Mouse (Mus musculus): ENCODE measurements around the gene Ccdc69. TPM values are rescaled to one million over a fixed set of nuclear protein-coding genes. Genes with fewer than 3 reads are reported as not detected.
A peak's percentile ranks its signal among the peaks of the same experiment; 100 is the strongest.

Gene Ccdc69
- polyA plus RNA-seq, 1 experiment from 2014 or later, result 5.1 TPM

DNA sequence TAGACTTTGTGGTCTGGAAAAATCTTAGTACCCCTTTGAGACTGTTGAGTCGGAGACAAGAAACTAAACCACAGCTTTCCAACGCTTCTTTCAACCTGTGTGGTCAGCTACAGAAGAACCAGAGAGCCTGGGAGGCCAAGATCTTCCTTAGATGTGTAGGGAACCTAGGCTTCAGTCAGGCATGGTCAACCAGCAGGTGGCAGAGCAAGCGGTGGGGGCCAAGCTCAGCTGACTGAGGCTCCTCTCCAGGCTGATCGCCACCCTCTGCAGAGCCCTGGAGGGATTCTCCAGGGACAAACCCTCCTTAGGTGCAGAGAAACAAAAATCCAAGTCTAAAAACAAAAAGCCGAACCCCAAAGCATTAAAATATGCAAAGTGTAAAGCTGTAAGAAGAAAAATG lies 31.3 kb downstream of the Ccdc69 start:
- TF ChIP-seq EP300 (optimal IDR thresholded peaks at IDR 0.05) (no peak), CTCF (IDR thresholded peaks at IDR 0.05; ENCODE audit: low read depth) (peak; percentile 79)
- Histone ChIP-seq H3K4me3 (ENCODE audit: low read depth, low read length) (no peak overlapping the region), H3K4me2 (replicated peaks; ENCODE audit: low read depth) (no peak overlapping the region), H3K4me1 (replicated peaks; ENCODE audit: control insufficient read depth, insufficient read depth) (no peaks in the 10 kb centered on the region), H3K9me3 (ENCODE audit: control insufficient read depth, low read length) (no peaks in the 10 kb centered on the region), H3K9ac (ENCODE audit: low read length) (no peak overlapping the region), H3K36me3 (ENCODE audit: control insufficient read depth, insufficient read depth, low read length) (no peaks in the 10 kb centered on the region), H3K27me3 (ENCODE audit: control insufficient read depth, insufficient read depth, low read length) (no peaks in the 10 kb centered on the region), H3K27ac (replicated peaks) (no peak overlapping the region)
- DNase-seq (ENCODE audit: low spot score) (peak; percentile 55), ATAC-seq (ENCODE audit: low FRiP score, low TSS enrichment) (no peak)
- WGBS, result 48% methylated on average over 5 of the region's 5 CpGs

DNA sequence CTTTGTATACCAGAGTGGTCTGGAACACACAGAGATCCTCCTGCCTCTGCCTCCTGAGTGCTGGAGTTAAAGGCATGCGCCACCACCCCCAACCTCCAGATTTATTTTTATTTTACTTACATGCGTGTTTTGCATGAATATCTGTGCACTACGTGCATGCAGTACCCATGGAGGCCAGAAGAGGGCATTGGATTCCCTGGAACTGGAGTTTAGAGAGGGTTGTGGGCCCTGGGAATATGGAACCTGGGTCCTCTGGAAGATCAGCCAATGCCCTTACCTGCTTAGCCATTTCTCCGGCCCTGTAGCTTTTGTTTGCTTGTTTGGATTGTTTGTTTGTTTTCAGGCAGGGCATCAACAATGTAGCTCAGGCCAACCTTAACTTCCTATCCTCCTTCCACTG lies 36.6 kb downstream of the Ccdc69 start:
- H3K36me3 ChIP-seq (ENCODE audit: control insufficient read depth, insufficient read depth, low read length), result no peaks in the 10 kb centered on the region

DNA sequence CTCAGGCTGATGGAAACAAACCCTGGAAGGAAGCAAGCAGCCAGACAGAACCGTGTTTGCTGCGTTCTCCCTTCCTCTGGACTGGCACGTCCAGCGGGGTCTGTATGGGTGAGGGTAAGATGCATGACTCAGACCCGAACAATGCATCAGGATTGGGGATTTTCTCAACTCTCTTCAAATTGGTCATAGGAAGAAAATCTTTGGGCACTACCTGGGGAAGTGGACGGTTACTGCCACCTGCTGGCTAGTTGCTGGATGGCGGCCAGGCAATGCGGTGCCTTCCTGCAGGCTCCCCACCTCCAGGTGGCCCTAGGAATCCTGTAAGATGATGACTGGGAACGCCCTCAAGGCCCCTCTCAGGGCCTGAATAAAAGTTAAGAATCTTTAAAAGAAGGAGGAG lies 38.3 kb downstream of the Ccdc69 start:
- H3K9me3 ChIP-seq (ENCODE audit: control insufficient read depth, low read length), result no peaks in the 10 kb centered on the region
- H3K27ac ChIP-seq (replicated peaks), result no peak overlapping the region
- 4% methylated on average over 9 of the region's 9 CpGs for WGBS
- no peak overlapping the region for H3K9ac ChIP-seq (ENCODE audit: low read length)
- ATAC-seq (ENCODE audit: low FRiP score, low TSS enrichment) (peak; percentile 77), DNase-seq (ENCODE audit: low spot score) (peak; percentile 85)
- H3K27me3 ChIP-seq (ENCODE audit: control insufficient read depth, insufficient read depth, low read length), result no peaks in the 10 kb centered on the region
- H3K4me1 ChIP-seq (replicated peaks; ENCODE audit: control insufficient read depth, insufficient read depth), result no peaks in the 10 kb centered on the region
- TF ChIP-seq EP300 (optimal IDR thresholded peaks at IDR 0.05) (no peak), CTCF (IDR thresholded peaks at IDR 0.05; ENCODE audit: low read depth) (peak; percentile 97)
- no peak overlapping the region for H3K4me2 ChIP-seq (replicated peaks; ENCODE audit: low read depth)
- H3K4me3 ChIP-seq (ENCODE audit: low read depth, low read length), result no peak overlapping the region
- no peaks in the 10 kb centered on the region for H3K36me3 ChIP-seq (ENCODE audit: control insufficient read depth, insufficient read depth, low read length)

More for the DNA sequence above, 36.6 kb downstream of the Ccdc69 start:
- TF ChIP-seq CTCF (IDR thresholded peaks at IDR 0.05; ENCODE audit: low read depth), result peak; percentile 64
- TF ChIP-seq EP300 (optimal IDR thresholded peaks at IDR 0.05), result no peak
- H3K4me1 ChIP-seq (replicated peaks; ENCODE audit: control insufficient read depth, insufficient read depth), result no peaks in the 10 kb centered on the region
- DNase-seq (ENCODE audit: low spot score) (no peak), ATAC-seq (ENCODE audit: low FRiP score, low TSS enrichment) (no peak)
- no peak overlapping the region for H3K4me3 ChIP-seq (ENCODE audit: low read depth, low read length)
- no peaks in the 10 kb centered on the region for H3K9me3 ChIP-seq (ENCODE audit: control insufficient read depth, low read length)
- H3K27me3 ChIP-seq (ENCODE audit: control insufficient read depth, insufficient read depth, low read length), result no peaks in the 10 kb centered on the region
- no peak overlapping the region for H3K9ac ChIP-seq (ENCODE audit: low read length)
- H3K27ac ChIP-seq (replicated peaks), result no peak overlapping the region
- no peak overlapping the region for H3K4me2 ChIP-seq (replicated peaks; ENCODE audit: low read depth)
- 78% methylated on average over 4 of the region's 4 CpGs for WGBS

DNA sequence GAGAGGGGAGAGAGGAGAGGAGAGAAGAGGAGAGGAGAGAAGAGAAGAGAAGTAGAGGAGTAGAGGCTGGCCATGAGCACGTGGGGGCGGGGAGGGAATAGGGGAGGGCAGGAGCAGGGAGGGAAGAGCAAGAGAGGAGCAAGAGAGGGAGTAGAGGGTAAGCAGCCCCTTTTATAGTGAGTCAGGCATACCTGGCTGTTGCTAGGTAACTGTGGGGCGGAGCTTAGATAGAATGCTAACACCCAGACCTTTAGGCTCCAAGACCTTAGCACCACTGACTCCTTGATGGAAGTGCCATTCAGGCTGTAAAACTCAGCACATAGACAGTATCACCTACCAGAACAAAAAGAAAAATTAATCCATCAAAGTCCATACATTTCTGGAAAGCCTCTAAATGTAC lies 41.3 kb downstream of the Ccdc69 start:
- peak; percentile 19 for DNase-seq (ENCODE audit: low spot score)

GRCm38 (mm10) chr11:55033040-55033660 lies 44.8 kb downstream of the Ccdc69 start, which contains the start of gene Anxa6:
Gene Anxa6, minus strand, starts transcription at chr11:55033445.
- H3K4me1 ChIP-seq (replicated peaks; ENCODE audit: control insufficient read depth, insufficient read depth), result peaks cover 6% of the 10 kb centered on the region; the same call in 1 of the 2 replicates
- no peaks in the 10 kb centered on the region for H3K9me3 ChIP-seq (ENCODE audit: control insufficient read depth, low read length)
- no peaks in the 10 kb centered on the region for H3K36me3 ChIP-seq (ENCODE audit: control insufficient read depth, insufficient read depth, low read length)
- peak within 1 kb of the TSS; percentile 74 for H3K4me3 ChIP-seq (ENCODE audit: low read depth, low read length)
- peak within 1 kb of the TSS; percentile 81 for H3K9ac ChIP-seq (ENCODE audit: low read length)
- TF ChIP-seq CTCF (IDR thresholded peaks at IDR 0.05; ENCODE audit: low read depth) (peak; percentile 12; the same call in 1 of the 2 replicates), EP300 (optimal IDR thresholded peaks at IDR 0.05) (no peak)
- DNase-seq (ENCODE audit: low spot score) (peak; percentile 82), ATAC-seq (ENCODE audit: low FRiP score, low TSS enrichment) (peak; percentile 92)
- H3K27me3 ChIP-seq (ENCODE audit: control insufficient read depth, insufficient read depth, low read length), result no peaks in the 10 kb centered on the region
- WGBS, result under 1% methylated on average over 40 of the region's 41 CpGs
- H3K27ac ChIP-seq (replicated peaks), result peak within 1 kb of the TSS; percentile 89
- peak within 1 kb of the TSS; percentile 86 for H3K4me2 ChIP-seq (replicated peaks; ENCODE audit: low read depth)

More for the DNA sequence above, 41.3 kb downstream of the Ccdc69 start:
- Histone ChIP-seq H3K4me1 (replicated peaks; ENCODE audit: control insufficient read depth, insufficient read depth) (peaks cover 5% of the 10 kb centered on the region; the same call in 1 of the 2 replicates), H3K27ac (replicated peaks) (no peak overlapping the region), H3K27me3 (ENCODE audit: control insufficient read depth, insufficient read depth, low read length) (no peaks in the 10 kb centered on the region), H3K9me3 (ENCODE audit: control insufficient read depth, low read length) (no peaks in the 10 kb centered on the region), H3K4me3 (ENCODE audit: low read depth, low read length) (no peak overlapping the region), H3K4me2 (replicated peaks; ENCODE audit: low read depth) (no peak overlapping the region), H3K36me3 (ENCODE audit: control insufficient read depth, insufficient read depth, low read length) (no peaks in the 10 kb centered on the region), H3K9ac (ENCODE audit: low read length) (no peak overlapping the region)
- ATAC-seq (ENCODE audit: low FRiP score, low TSS enrichment), result no peak
- 34% methylated on average over 3 of the region's 3 CpGs for WGBS
- TF ChIP-seq EP300 (optimal IDR thresholded peaks at IDR 0.05), result no peak
- no peak for TF ChIP-seq CTCF (IDR thresholded peaks at IDR 0.05; ENCODE audit: low read depth)

DNA sequence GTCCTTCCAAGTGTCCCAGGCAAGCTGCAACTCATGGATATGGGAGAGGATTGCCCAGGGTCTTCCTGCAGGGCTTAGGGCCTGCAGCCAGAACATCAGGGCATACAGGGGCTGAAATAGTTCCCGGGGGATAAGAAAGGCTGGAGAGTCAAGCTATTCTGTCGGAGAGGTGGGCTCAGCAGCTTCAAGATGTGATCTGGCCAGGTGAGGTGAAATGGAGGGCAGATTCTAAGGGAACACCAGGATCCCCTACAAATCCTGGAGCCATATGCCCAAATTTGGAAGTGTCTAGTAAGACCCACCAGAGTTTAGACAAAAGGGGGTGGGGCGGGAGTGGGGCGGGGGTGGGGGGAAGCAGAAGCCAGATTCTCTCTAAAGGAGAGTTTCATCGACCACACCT lies 45.6 kb downstream of the Ccdc69 start:
- Histone ChIP-seq H3K4me3 (ENCODE audit: low read depth, low read length) (peak overlapping the region; percentile 74), H3K27ac (replicated peaks) (peak overlapping the region; percentile 89), H3K9ac (ENCODE audit: low read length) (peak overlapping the region; percentile 81), H3K4me1 (replicated peaks; ENCODE audit: control insufficient read depth, insufficient read depth) (peaks cover 11% of the 10 kb centered on the region), H3K27me3 (ENCODE audit: control insufficient read depth, insufficient read depth, low read length) (no peaks in the 10 kb centered on the region), H3K36me3 (ENCODE audit: control insufficient read depth, insufficient read depth, low read length) (no peaks in the 10 kb centered on the region), H3K9me3 (ENCODE audit: control insufficient read depth, low read length) (no peaks in the 10 kb centered on the region), H3K4me2 (replicated peaks; ENCODE audit: low read depth) (peak overlapping the region; percentile 86)
- no peak for ATAC-seq (ENCODE audit: low FRiP score, low TSS enrichment)
- no peak for DNase-seq (ENCODE audit: low spot score)
- 2% methylated on average over 5 of the region's 5 CpGs for WGBS
- TF ChIP-seq EP300 (optimal IDR thresholded peaks at IDR 0.05), result no peak
- TF ChIP-seq CTCF (IDR thresholded peaks at IDR 0.05; ENCODE audit: low read depth), result no peak
